Mouse (Mus musculus) T-helper 2 cell (primary cell): ENCODE measurements around the gene Plk5.

Experiments used
- in situ Hi-C: fragments of 300-600 bp; cut with MboI, MseI; formaldehyde crosslinking; loops from one replicate; pipeline ENCODE4 v1.15.1; 2025; ENCODE audit warnings: high pct_unique_total_duplicates

Gene Plk5

DNA sequence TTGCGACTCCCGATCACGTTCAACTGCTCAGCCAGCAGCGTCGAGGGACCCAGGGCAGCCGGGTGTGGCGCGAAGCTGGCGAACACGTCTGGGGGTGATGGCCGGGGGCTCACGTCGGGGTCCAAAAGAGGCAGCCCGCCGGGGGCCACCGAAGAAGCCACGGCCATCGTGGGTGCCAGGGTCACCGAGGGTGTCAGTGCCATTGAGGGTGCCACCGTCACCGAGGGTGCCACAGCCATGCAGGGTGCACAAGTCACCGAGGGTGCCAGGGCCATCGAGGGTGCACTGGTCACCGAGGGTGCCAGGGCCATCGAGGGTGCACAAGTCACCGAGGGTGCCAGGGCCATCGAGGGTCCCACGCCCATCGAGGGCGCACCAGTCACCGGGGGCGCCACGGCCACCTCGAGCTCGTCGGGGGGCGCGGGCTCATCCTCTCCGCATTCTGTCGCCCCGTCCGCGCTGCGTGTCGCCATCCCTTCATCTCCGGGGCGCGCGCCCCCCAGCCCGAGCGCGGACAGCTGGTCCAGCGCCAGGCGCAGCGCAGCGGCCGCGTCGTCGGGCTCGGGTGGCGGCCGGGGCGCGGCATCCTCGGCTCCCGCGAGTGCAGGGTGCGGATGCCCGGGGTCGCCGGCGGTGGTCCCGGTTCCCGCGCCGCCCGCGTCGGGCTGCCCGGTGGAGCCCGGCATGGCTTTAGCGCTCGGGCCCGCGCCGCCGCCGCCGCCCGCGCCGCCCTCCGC lies 30.6 kb downstream of the Plk5 start:
- in situ Hi-C loops = no loop called here

DNA sequence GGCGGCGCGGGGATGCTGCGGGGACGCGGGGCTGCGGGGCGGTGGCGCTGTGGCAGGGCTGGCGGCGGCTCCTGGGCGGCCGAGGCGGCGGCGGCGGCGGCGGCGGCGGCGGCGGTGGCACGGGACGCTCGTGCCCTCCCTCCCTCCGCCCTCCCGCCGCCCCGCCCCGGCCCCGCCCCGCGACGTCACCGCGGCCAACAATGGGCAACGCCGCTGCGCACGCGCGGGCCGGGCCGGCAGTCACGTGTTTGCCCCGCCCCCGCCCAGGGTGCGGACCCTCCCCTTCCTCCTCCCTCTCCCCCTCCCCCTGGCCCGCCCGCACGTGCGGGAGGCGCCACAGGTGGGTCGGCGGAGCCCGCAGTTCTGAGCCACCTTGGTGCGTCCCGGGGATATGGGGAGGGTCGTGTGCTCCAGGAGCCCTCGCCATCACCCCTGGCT lies 31.3 kb downstream of the Plk5 start, which contains the start of gene Mex3d:
TSS of gene Mex3d (minus strand) at position 138 of the 438 bp plus-strand sequence.
- in situ Hi-C loops = no loop called here

DNA sequence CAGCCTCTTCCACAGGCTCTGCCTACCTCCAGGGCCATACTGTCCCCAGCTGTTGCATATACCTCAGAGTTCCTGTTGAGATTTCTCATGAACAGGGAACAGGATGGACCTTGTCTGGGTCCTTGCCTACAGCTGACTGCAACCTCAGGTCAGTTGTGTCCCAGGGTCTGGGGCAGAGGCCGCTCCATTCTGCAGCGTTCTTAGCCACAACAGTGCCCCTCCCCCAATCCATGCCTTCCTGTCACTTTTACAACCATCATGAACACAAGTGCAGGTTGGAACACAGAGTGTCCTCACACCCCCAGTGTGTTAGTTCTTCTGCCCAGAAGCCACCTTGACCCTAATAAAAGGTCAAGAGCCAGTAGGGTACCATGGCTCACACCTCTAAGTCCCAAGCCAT lies 32.5 kb downstream of the Plk5 start:
- in situ Hi-C loops = no loop called here

DNA sequence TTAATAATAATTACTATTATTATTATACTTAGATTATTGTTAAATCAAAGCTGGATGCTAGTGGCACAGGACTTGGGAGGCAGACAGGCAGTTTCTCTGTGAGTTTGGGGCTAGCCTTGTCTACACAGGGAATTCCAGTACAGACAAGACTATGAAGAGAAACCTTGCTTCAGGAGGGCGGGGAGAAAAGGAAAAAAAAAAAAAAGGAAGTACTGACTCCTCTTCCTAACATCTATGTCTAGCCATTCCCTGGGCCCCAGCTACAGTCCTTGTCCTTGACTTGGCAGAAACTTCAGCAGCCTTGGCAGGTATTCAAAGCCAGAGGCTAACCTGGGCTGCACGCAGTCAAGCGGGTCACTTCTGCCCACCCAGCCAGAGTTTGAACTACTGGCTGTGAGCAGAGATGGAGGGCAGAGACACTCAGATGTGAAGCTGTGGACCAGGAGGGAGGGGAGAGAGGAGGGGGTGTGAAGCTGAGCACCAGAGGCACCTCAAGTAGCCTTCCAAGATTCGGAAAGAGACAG lies 33.0 kb downstream of the Plk5 start:
- in situ Hi-C loops = no loop called here

DNA sequence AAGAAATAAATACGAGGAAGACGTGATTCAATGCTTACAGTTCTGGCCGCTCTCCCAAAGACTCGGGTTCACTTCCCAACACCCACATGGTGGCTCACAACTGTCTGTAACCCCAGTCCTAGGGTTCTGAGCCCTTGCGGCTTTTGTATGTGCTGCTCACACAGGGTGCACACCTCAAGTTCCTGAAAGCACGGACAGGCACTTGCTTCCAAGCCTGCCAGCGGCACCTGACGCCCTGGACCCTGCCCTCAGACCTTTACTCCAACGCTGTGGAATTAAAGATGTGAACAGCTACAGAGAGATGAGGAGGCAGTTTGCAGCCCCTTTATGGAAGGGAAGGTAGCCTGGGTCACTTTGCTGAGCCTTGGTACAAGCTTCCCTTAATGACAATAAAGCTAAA lies 34.4 kb downstream of the Plk5 start:
- in situ Hi-C loops = no loop called here

DNA sequence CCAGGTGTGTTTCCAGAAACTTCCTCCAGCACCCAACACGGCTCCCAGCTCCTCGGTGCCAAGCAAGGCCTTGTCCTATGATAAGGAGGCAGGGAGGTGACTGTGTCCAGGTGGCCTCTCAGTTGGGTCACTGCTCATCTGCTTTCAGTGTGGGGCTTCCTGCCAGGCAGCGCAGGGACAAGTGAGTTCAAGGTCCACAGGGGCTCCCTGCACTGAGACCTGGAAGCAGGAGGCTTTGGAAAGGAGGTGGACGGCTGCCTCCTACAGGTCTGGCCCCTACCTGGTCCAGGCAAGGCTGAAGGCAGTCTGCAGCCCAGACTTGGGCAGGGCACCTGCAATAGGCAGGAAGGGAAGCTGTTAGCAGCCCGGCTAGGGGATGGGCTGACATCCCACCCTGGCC lies 36.4 kb downstream of the Plk5 start:
- in situ Hi-C loops = no loop called here

DNA sequence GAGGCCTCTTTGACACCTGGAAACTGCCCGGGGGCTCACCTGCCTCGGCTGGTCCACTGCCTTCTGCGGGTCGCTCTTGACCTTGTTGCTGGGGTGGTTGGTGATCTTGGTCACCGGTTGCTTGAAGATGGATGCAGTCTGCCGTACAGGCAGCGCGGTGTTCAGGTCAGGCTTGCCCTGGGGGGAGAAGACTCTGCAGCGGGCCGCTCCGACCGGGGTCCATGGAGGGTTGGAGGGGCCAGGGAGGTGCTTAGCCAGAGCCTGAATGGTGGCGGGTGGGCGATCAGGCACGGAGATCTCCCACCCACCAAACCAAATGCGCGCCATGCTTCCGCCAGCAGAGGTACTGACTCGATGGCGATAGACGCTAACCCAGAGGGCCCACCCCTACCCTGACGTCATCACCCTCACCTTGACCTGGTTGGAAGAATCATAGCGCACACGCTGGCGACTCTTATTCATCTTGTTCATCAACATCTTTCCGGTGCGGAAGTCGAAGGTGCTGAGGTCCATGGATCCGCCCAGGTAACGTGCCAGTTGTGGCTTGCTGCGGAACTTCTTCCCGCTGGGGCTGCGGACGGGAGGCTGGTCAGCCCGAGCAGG lies 38.9 kb downstream of the Plk5 start:
- in situ Hi-C loops = no loop called here

DNA sequence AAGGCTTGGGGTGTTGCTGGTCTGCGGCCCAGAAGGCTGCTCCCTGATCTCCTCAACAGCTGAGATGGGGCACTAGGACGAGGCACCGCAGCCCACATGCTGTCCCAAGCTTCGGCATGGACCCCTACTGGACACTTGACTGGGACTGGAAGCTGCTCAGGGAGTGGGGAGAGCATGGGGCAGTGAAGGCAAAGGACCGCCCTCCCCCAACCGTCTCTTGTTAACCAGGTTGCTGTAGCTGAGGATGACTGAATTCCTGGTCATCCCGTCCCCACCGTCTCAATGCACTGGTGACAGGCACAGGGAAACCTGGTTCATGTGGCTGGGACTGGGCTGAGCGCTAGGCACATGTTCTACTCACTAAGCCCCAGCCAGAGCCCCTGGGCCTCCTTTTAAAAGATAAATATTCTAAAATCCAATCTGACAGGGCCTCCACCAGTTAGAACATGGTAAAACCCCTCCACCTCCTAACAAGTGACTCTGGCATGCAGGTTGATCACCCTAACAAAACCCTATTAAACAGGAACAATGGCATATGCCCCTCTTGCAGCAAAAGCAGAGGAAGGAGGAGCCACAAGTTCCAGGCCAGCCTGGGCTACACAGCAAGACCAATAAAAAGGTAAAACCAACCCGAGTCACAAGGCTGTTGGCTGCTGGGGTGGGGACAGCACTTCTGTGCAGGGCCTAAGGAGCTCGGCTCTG lies 40.7 kb downstream of the Plk5 start:
- in situ Hi-C loops = no loop called here

DNA sequence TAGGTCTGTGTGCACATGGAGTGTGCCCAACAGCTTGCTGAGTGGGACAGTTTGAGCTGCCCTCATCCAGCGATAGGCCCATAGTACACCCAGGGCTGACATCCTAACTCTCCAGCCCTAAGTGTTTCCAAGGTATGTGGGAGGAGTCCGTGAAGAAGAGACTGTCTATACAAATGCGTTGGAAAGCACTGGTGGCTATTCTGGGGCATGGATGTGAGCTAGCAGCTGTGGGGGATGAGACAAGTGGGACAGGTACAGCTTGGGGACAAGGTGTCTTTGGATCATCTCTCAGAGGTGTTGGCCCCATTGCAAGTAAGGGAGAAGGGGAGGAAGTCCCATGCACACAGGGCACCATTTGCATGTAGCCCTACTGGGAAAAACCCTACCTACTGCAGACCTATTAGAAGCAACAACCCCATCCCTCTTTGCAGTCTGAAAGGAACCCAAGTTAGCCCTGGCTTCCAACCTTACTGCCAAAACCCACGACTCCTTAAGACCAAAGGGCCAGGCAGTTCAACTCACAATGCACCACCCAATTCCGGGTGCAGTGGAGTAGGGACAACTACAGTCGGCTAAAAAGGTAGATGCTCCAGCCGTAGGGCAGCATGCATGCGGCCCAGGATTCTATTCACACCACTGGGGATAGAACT lies 41.4 kb downstream of the Plk5 start:
- in situ Hi-C loops = no loop called here

DNA sequence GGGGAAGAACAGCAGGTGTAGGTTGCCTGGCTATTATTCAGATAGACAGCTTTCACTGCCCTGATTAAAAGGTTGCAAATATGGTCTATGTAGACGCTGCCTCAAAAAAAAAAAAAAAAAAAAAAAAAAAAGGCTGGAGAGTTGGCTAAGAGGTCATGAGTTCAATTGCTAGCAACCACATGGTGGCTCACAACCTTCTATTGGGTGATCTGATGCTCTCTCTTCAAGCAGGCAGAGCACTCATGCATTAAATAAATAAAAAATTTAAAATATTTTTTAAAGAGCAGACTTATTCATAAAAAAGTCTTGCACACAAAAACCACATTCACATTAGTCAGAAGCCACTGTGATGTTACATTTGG lies 41.9 kb downstream of the Plk5 start:
- in situ Hi-C loops = no loop called here

DNA sequence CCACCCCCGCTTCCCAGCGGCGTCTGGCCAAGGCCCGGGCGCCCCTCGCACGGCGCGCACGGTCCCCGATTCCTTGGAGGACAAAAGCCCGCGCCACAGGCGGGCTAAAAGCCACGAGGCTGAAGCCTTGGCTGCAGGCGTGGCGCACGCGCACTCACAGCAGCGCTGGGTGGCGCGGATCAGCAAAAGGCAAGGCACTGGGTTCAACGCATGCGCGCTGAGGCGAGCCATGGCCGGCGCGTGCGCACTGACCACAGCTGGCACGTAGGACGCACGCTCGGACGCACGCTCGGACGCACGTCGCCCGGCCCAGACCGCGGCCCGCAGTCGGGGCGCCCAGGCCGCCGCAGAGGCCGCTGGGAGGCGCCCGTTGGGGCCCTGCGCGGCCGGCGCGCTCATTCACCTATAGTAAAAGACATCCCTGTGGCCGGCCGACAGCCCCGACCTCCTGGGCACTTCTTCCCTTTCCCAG lies 42.5 kb downstream of the Plk5 start:
- in situ Hi-C loops = no loop called here

DNA sequence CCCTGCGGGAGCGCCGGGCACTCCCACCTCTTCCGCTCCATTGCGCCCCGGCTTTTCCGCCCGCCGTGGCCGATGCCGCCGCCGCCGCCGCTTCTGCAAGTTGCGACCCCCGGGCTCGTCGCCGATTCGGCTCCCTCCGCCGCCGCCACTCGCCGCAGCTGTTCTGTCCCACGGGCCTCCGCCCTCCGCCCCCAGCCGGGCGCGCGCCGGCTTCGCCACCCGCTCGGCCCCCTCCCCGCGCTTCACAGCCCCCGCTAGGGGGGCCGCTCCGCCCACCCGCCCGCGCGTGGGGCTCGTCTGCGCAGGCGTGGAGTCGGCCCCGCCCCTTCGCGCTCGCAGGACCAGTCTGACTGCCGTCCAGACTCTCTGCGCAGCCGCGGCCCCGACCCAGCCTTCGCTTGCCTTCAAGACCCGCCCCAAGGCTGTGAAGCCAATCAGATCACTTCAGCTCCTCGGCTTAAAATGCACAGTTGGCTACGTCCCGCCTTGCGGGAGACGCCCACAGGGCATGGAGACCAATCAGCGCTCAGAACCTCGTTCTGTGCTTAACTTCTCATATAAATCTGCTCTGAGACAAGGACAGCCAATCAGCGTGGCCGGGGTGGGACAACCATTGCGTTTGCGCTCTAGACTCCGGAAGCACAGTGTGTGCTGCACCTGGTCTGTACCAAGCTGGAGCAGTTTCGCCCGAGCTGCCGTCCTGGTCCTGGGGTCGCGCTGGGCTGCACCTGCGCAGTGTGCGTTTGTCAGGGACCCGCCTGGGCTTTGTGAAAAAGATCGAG lies 43.1 kb downstream of the Plk5 start, which contains the start of gene Mbd3:
TSS of gene Mbd3 (minus strand) at position 360 of the 782 bp plus-strand sequence.
- in situ Hi-C loops = no loop called here

DNA sequence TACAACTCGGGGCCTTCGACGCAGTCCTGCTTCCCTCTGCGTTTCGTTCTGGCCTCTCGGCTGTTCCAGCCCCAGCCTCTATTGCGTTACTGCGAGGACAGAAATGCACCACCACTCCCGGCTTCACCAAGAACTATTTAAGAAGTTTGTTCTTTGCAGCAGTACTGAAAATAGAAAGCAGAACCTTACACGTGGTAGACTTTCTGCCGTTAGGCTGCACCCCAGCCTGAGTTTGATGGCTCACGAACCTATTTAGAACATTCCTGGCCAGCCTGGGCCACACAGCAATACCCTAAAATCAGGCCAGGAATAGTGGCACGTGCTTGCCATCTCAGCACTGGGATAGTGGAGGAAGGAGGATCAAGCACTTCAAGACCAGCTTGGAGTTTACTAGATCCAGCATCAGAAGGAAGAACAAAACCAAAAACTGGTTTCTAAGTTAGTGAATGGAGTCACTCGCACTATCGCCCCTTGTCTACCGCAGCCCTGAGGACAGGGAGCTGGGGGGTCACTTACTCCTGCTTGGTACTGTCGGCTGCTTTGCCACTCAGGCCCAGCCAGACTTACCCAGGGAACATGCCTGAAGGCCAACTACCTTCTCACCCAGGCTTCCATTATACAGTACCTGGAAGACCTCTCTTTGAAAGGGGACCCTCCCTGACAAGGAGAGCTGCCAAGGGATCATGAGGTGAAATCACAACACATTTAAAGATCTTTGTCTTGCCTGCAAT lies 43.9 kb downstream of the Plk5 start:
- in situ Hi-C loops = no loop called here

DNA sequence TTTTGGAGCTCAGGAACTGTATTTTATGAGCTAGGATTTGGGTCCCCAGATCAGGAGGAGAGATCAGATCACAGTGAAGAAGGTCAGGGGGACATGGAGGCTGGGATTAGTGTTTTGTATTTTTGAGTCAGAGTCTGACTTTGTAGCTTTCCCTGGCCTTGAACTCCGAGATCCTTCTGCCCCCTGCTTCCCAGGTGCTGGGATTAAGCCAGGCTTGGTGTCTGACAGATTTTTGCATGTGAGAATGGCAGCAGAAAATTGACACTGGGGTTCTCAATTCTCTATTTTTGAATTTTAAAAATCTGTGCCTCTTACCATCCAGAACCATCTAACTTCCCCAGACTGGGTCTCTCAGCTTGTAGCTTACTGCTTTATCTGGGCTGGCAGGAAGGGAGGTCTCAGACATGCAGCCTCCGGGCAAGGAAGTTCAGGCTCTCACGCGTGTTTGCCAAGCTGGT lies 44.5 kb downstream of the Plk5 start:
- in situ Hi-C loops = no loop called here

DNA sequence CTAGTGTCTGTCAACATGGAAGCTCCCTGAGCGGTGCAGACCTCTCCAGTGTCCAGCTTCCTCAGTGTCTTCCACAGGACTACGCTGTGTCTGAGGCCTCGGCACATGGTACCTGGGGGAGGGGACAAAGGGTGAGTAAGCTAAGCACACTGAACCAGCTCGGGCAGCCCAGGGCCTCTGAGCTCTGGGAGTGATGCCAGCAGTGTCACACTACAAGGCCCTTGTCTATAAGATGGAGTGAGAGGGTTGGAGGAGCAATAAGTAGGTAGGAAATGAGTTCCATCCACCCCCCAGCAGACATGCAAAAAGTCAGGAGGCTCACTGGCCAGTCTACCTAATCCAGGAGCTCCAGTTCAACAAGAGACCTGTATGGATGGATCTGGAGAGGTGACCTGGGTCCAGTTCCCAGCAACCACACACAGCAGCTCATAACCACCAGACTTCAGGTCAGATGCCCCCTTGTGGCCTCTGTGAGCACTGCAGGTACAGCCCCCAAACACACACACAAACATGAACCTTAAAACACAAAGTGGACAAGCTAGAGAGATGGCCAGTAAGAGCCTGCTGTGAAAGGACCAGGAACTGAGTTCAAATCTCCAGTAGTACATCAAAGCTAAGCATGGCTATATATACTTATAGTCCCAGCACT lies 46.9 kb downstream of the Plk5 start:
- in situ Hi-C loops = no loop called here

DNA sequence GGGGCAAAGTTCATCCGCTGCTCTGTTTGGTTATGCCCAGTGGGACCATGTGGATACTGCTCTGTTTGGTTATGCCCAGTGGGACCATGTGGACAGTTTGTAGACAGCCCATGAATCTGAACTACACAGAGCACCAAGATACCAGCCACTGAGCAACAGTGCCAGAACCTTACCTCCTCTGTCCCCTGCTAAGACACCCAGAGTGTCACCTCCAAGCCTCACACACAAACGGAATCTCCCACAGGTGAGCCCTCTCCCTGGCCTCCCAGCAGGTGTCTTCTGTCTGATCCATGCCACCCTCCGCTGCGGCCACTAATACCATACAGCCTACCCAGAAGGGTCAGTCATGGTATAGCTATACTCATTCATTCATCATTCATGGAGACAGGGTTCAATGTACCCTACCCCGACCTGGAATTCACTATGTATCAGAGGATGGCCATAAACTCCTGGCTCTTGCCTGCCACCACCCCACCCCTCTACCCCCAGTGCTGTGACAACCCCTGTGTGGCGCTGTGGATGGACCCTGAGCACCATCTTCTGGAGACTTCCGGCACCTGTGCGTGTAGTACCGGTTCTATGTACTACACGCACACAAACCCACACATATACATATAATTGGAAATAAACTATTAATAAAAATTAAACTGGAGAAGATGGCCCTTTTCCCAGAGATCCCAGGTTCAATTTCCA lies 49.4 kb downstream of the Plk5 start:
- in situ Hi-C loops = no loop called here

DNA sequence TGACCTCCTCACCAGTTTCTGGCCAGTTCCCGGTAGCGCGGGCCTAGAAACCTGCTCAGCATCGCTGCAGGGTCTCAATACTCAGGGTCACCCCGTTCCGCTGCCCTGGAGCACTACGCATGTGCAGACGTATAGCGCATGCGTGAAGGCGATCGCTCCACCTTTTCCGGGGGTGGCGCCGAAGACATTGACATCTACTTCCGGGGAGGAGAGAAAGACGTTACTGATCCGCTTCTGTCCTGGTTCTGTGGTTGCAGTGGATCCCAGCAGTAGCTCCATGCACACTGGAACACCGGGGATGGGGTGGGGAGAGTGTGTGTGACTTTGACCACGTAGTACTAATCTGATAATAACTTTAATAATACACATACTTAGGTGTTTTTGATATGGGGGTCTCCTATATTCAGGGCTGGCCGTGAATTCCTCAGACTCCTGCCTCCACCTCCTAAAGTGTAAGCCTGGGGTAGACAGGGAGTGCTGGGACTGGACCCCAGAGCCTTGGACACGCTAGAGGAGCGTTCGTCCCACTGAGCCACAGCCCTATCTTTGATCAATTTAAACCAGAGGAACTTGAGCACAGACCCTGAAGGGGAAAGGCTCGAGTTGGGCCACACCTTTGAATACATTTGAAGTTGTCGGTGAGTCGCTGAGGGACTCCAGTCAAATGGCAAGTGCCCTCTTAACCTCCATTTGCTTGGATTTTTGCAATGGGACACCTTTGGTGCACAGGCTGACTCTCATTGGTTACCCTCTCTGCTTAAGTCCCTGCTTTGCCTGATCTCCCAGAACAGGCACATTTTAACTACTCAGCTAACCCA lies 50.6 kb downstream of the Plk5 start, which contains the start of gene Uqcr11:
TSS of gene Uqcr11 (minus strand) at position 147 of the 818 bp plus-strand sequence.
- in situ Hi-C loops = no loop called here

DNA sequence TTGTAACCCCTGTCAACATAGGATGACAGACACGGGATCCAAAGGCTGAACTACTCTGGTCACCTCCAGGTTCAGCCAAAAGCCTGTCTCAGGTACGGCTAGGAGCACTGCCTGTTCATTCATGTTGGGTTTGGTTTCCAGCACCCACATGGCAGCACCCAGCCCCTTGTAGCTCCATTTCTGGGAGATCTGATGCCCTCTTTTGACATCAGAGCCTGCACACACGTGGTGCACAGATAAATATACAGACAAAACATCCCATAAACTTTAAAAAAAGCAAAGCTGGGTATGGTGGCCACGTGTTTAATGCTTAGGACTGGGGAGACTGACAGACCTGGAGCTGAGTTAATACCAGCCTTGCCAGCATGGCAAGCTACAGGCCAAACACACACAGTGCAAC lies 51.7 kb downstream of the Plk5 start:
- in situ Hi-C loops = no loop called here
